Mouse (Mus musculus) neural tube, embryonic 13.5 days (tissue): ENCODE results near the gene Ldb2. TPM values are rescaled to one million over a fixed set of nuclear protein-coding genes. Genes with fewer than 3 reads are reported as not detected.

Source experiments
- ATAC-seq: fragments of 200-750 bp; cut with Nextera tagmentation; 2 replicates; pipeline ENCODE4 v1.8.0; 2017; ENCODE audit warnings: low read depth, mild to moderate bottlenecking, moderate TSS enrichment, moderate library complexity
- H3K27ac ChIP-seq: fragments of 300-500 bp; sonication (generic); replicated peaks from 2 replicates; pipeline ENCODE4 v1.5.1; 2015; ENCODE audit warnings: moderate library complexity, mild to moderate bottlenecking, inconsistent platforms
- H3K27me3 ChIP-seq: fragments of 300-500 bp; sonication (generic); 2 replicates; pipeline ENCODE4 v1.6.1; 2015; ENCODE audit warnings: mild to moderate bottlenecking, inconsistent platforms
- H3K36me3 ChIP-seq: fragments of 300-500 bp; sonication (generic); 2 replicates; pipeline ENCODE4 v1.6.1; 2015; ENCODE audit warnings: mild to moderate bottlenecking, inconsistent platforms
- H3K4me1 ChIP-seq: fragments of 300-500 bp; sonication (generic); replicated peaks from 2 replicates; pipeline ENCODE4 v1.6.1; 2015; ENCODE audit warnings: inconsistent platforms
- H3K4me2 ChIP-seq: fragments of 300-500 bp; sonication (generic); 2 replicates; pipeline ENCODE4 v1.6.1; 2015; ENCODE audit warnings: inconsistent platforms, mild to moderate bottlenecking, moderate library complexity
- H3K4me3 ChIP-seq: fragments of 300-500 bp; sonication (generic); 2 replicates; pipeline ENCODE4 v1.5.1; 2015; ENCODE audit warnings: mild to moderate bottlenecking, inconsistent platforms
- H3K9ac ChIP-seq: fragments of 300-500 bp; sonication (generic); 2 replicates; pipeline ENCODE4 v1.6.1; 2015; ENCODE audit warnings: moderate library complexity, mild to moderate bottlenecking, inconsistent platforms
- H3K9me3 ChIP-seq: fragments of 300-500 bp; sonication (generic); 2 replicates; pipeline ENCODE4 v1.6.1; 2016; ENCODE audit warnings: inconsistent platforms
- WGBS: fragments of 180-500 bp; shearing (Covaris S2); methylation state at CpG from one replicate; pipeline ENCODE4 v1.1.7; 2015; 5-methylcytosine and 5-hydroxymethylcytosine counted together
- polyA plus RNA-seq: library from polyadenylated mRNA; unstranded; fragments of >200 nt; fragmentation: Nextera tagmentation; extraction: Ambion mirVana; gene quantifications from 2 replicates; pipeline ENCODE4 v1.2.1, GENCODE M21; 2015

Gene Ldb2
- polyA plus RNA-seq, 1 experiment from 2014 or later = 41.3 TPM

- no peaks in the 10 kb centered on the region for H3K9me3 ChIP-seq
- H3K27me3 ChIP-seq = no peaks in the 10 kb centered on the region
- no peak overlapping the region for H3K27ac ChIP-seq
- no peaks in the 10 kb centered on the region for H3K36me3 ChIP-seq
- no peak for ATAC-seq
- H3K4me3 ChIP-seq = no peak overlapping the region
- WGBS = 79% methylated on average over 2 of the region's 2 CpGs
- no peak overlapping the region for H3K4me2 ChIP-seq
- H3K9ac ChIP-seq = no peak overlapping the region
- H3K4me1 ChIP-seq = peaks cover 13% of the 10 kb centered on the region
Measured at GRCm38 (mm10) chr5:44576682-44577349, 222.7 kb downstream of the Ldb2 start.

GRCm38 (mm10) chr5:44574681-44575080 is 224.8 kb downstream of the Ldb2 start:
- peaks cover under 1% of the 10 kb centered on the region; the same call in 1 of the 2 replicates for H3K4me1 ChIP-seq
- H3K9ac ChIP-seq = no peak overlapping the region
- no peak overlapping the region for H3K27ac ChIP-seq
- H3K4me2 ChIP-seq = no peak overlapping the region
- 93% methylated on average over 1 of the region's 1 CpGs for WGBS
- no peaks in the 10 kb centered on the region for H3K9me3 ChIP-seq
- no peak overlapping the region for H3K4me3 ChIP-seq
- H3K27me3 ChIP-seq = no peaks in the 10 kb centered on the region
- no peak for ATAC-seq
- no peaks in the 10 kb centered on the region for H3K36me3 ChIP-seq

- Histone ChIP-seq H3K9ac (no peak overlapping the region), H3K27me3 (no peaks in the 10 kb centered on the region), H3K36me3 (no peaks in the 10 kb centered on the region), H3K4me2 (no peak overlapping the region), H3K27ac (no peak overlapping the region), H3K9me3 (no peaks in the 10 kb centered on the region), H3K4me3 (no peak overlapping the region), H3K4me1 (peaks cover 6% of the 10 kb centered on the region)
- no peak for ATAC-seq
- 78% methylated on average over 11 of the region's 11 CpGs for WGBS
Measured at GRCm38 (mm10) chr5:44553765-44554352, 245.6 kb downstream of the Ldb2 start.

- Histone ChIP-seq H3K36me3 (no peaks in the 10 kb centered on the region), H3K27me3 (no peaks in the 10 kb centered on the region), H3K4me2 (no peak overlapping the region), H3K4me1 (no peaks in the 10 kb centered on the region), H3K4me3 (no peak overlapping the region), H3K9me3 (no peaks in the 10 kb centered on the region), H3K9ac (no peak overlapping the region), H3K27ac (no peak overlapping the region)
- ATAC-seq = no peak
Measured at GRCm38 (mm10) chr5:44553155-44553554, 246.3 kb downstream of the Ldb2 start.

- H3K4me1 ChIP-seq = no peaks in the 10 kb centered on the region
- 81% methylated on average over 8 of the region's 8 CpGs for WGBS
- H3K4me3 ChIP-seq = no peak overlapping the region
- no peak overlapping the region for H3K4me2 ChIP-seq
- ATAC-seq = no peak
- no peak overlapping the region for H3K27ac ChIP-seq
- no peak overlapping the region for H3K9ac ChIP-seq
- no peaks in the 10 kb centered on the region for H3K36me3 ChIP-seq
- H3K9me3 ChIP-seq = no peaks in the 10 kb centered on the region
- H3K27me3 ChIP-seq = no peaks in the 10 kb centered on the region
Measured at GRCm38 (mm10) chr5:44552121-44552520, 247.4 kb downstream of the Ldb2 start.

GRCm38 (mm10) chr5:44548468-44548867 is 251.0 kb downstream of the Ldb2 start:
- 62% methylated on average over 11 of the region's 11 CpGs for WGBS
- Histone ChIP-seq H3K27ac (no peak overlapping the region), H3K27me3 (no peaks in the 10 kb centered on the region), H3K9ac (no peak overlapping the region), H3K9me3 (no peaks in the 10 kb centered on the region), H3K4me1 (no peaks in the 10 kb centered on the region), H3K4me2 (no peak overlapping the region), H3K36me3 (no peaks in the 10 kb centered on the region), H3K4me3 (no peak overlapping the region)
- no peak for ATAC-seq

- Histone ChIP-seq H3K27me3 (no peaks in the 10 kb centered on the region), H3K4me2 (no peak overlapping the region), H3K27ac (no peak overlapping the region), H3K4me1 (peaks cover 17% of the 10 kb centered on the region), H3K9ac (no peak overlapping the region), H3K36me3 (no peaks in the 10 kb centered on the region), H3K4me3 (no peak overlapping the region), H3K9me3 (no peaks in the 10 kb centered on the region)
- WGBS = 95% methylated on average over 2 of the region's 2 CpGs
- no peak for ATAC-seq
Measured at GRCm38 (mm10) chr5:44543472-44544132, 255.9 kb downstream of the Ldb2 start.

- H3K4me2 ChIP-seq = no peak overlapping the region
- H3K36me3 ChIP-seq = no peaks in the 10 kb centered on the region
- no peaks in the 10 kb centered on the region for H3K27me3 ChIP-seq
- WGBS = 73% methylated on average over 9 of the region's 9 CpGs
- H3K4me3 ChIP-seq = no peak overlapping the region
- no peak overlapping the region for H3K27ac ChIP-seq
- H3K9me3 ChIP-seq = no peaks in the 10 kb centered on the region
- no peak overlapping the region for H3K9ac ChIP-seq
- peaks cover 28% of the 10 kb centered on the region for H3K4me1 ChIP-seq
- no peak for ATAC-seq
Measured at GRCm38 (mm10) chr5:44541748-44542147, 257.7 kb downstream of the Ldb2 start.

- H3K4me1 ChIP-seq = peaks cover 28% of the 10 kb centered on the region
- WGBS = 29% methylated on average over 2 of the region's 2 CpGs
- no peak overlapping the region for H3K4me2 ChIP-seq
- no peaks in the 10 kb centered on the region for H3K36me3 ChIP-seq
- no peak overlapping the region for H3K4me3 ChIP-seq
- no peak for ATAC-seq
- peak overlapping the region; percentile 65 for H3K27ac ChIP-seq
- H3K9ac ChIP-seq = no peak overlapping the region
- H3K27me3 ChIP-seq = no peaks in the 10 kb centered on the region
- H3K9me3 ChIP-seq = no peaks in the 10 kb centered on the region
Measured at GRCm38 (mm10) chr5:44538687-44539086, 260.8 kb downstream of the Ldb2 start.

- WGBS = 5% methylated on average over 5 of the region's 5 CpGs
- peak; percentile 93 for ATAC-seq
- Histone ChIP-seq H3K27ac (no peak overlapping the region), H3K9ac (no peak overlapping the region), H3K9me3 (no peaks in the 10 kb centered on the region), H3K4me3 (no peak overlapping the region), H3K36me3 (no peaks in the 10 kb centered on the region), H3K27me3 (no peaks in the 10 kb centered on the region), H3K4me1 (peaks cover 28% of the 10 kb centered on the region), H3K4me2 (0 out of 2 replicates have a peak overlapping the region, but pooled peaks have one; percentile 15)
Measured at GRCm38 (mm10) chr5:44538000-44538395, 261.5 kb downstream of the Ldb2 start.

- no peaks in the 10 kb centered on the region for H3K9me3 ChIP-seq
- no peak overlapping the region for H3K4me3 ChIP-seq
- H3K27ac ChIP-seq = peak overlapping the region; percentile 67
- no peak overlapping the region for H3K9ac ChIP-seq
- WGBS = 52% methylated on average over 5 of the region's 5 CpGs
- no peaks in the 10 kb centered on the region for H3K36me3 ChIP-seq
- H3K4me1 ChIP-seq = peaks cover 28% of the 10 kb centered on the region
- H3K4me2 ChIP-seq = 0 out of 2 replicates have a peak overlapping the region, but pooled peaks have one; percentile 15
- no peaks in the 10 kb centered on the region for H3K27me3 ChIP-seq
- ATAC-seq = no peak
Measured at GRCm38 (mm10) chr5:44537316-44537999, 262.0 kb downstream of the Ldb2 start.

- no peak for ATAC-seq
- no peaks in the 10 kb centered on the region for H3K27me3 ChIP-seq
- H3K4me1 ChIP-seq = no peaks in the 10 kb centered on the region
- no peaks in the 10 kb centered on the region for H3K9me3 ChIP-seq
- no peak overlapping the region for H3K4me3 ChIP-seq
- no peak overlapping the region for H3K9ac ChIP-seq
- 74% methylated on average over 3 of the region's 3 CpGs for WGBS
- no peak overlapping the region for H3K4me2 ChIP-seq
- H3K27ac ChIP-seq = no peak overlapping the region
- H3K36me3 ChIP-seq = no peaks in the 10 kb centered on the region
Measured at GRCm38 (mm10) chr5:44529466-44529865, 270.0 kb downstream of the Ldb2 start.
